In the genomic region with DNA sequence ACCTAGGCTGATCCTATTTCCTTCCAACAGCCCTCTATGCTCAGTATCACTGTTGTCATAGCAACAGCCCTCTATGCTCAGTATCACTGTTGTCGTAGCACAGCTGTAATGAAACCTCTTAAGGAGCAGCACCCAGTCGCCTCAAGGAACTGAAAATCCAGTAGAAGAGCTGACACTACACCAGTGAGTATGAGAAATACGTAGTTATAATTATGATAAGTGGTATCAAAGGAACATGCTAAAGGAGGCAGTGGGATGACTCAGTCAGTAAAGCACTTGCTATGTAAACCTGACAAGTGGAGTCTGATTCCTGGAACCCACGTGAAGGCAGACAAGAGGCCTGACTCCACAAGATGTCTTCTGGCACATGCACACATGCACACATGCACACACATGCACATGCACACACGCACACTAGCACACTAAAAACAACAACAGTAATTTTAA, we compare ENCODE assay signal across 16 mouse cellular contexts. TPM values are rescaled to one million over a fixed set of nuclear protein-coding genes. Genes with fewer than 3 reads are reported as not detected.
DNase-seq lines count a peak whose midpoint lies in the region; ATAC-seq lines count a peak whose summit lies in the region.
"Had no signal": no experiment of that assay in that cellular context is flagged by ENCODE, and none has a peak within 500 bp of the region (broad histone marks: within the 10 kb centered on the region; RNA-seq: fewer than 3 reads in every experiment).

No protein-coding gene starts in this region.

- H3K4me3 ChIP-seq in midbrain, embryonic 16.5 days (ENCODE audit: low read depth, low read length), result no peak overlapping the region
- H3K4me3 ChIP-seq: heart, embryonic 12.5 days; kidney, embryonic 15.5 days; lung, embryonic 15.5 days had no signal

- H3K9ac ChIP-seq in midbrain, embryonic 16.5 days (ENCODE audit: low read depth, low read length), result no peak overlapping the region
- H3K9ac ChIP-seq: heart, embryonic 12.5 days; kidney, embryonic 15.5 days; lung, embryonic 15.5 days had no signal

- no peaks in the 10 kb centered on the region; the same call in 1 of the 2 replicates for H3K9me3 ChIP-seq in midbrain, embryonic 16.5 days (replicated peaks; ENCODE audit: control insufficient read depth, low read length, poor library complexity, severe bottlenecking)
- H3K9me3 ChIP-seq: G1E; heart, embryonic 12.5 days; kidney, embryonic 15.5 days; lung, embryonic 15.5 days had no signal

- no peak overlapping the region for H3K4me2 ChIP-seq in midbrain, embryonic 16.5 days (ENCODE audit: low read length)
- H3K4me2 ChIP-seq: heart, embryonic 12.5 days; kidney, embryonic 15.5 days; lung, embryonic 15.5 days had no signal

- ATAC-seq in frontal cortex, adult (ENCODE audit: low TSS enrichment), result peak; percentile 26; the same call in 1 of the 2 replicates
- peak; percentile 93 for ATAC-seq in midbrain, embryonic 16.5 days

- WGBS in midbrain, embryonic 16.5 days, result 35% methylated on average over 5 of the region's 5 CpGs

- H3K27me3 ChIP-seq in midbrain, embryonic 16.5 days (ENCODE audit: control insufficient read depth, insufficient read depth, low read depth, low read length), result no peaks in the 10 kb centered on the region
- H3K27me3 ChIP-seq: heart, embryonic 12.5 days; kidney, embryonic 15.5 days; lung, embryonic 15.5 days had no signal

- no peaks in the 10 kb centered on the region for H3K36me3 ChIP-seq in midbrain, embryonic 16.5 days (ENCODE audit: control insufficient read depth, insufficient read depth, low read length)
- H3K36me3 ChIP-seq: G1E; heart, embryonic 12.5 days; kidney, embryonic 15.5 days; lung, embryonic 15.5 days had no signal

- DNase-seq in frontal cortex, postnatal 25 days (ENCODE audit: low spot score in 2 of 2), result no peak
- peak; percentile 70 for DNase-seq in NIH3T3 (ENCODE audit: low read depth)
- peak; percentile 19 for DNase-seq in embryo, embryonic 11 days
- DNase-seq in adrenal gland, postnatal 14 days, result no peak
- no peak for DNase-seq in urinary bladder, postnatal 4 days (ENCODE audit: low spot score in 2 of 2)
- DNase-seq in kidney, postnatal 4 days, result no peak
- DNase-seq: adrenal gland, postnatal 36 days; cerebellum, adult 11 months; heart, postnatal 4 days; thymus, adult 2 months had no signal

- H3K4me1 ChIP-seq in midbrain, embryonic 16.5 days (ENCODE audit: control insufficient read depth, insufficient read depth, low read length), result peaks cover 8% of the 10 kb centered on the region; the same call in 1 of the 2 replicates
- H3K4me1 ChIP-seq: lung, embryonic 15.5 days had no signal

- H3K27ac ChIP-seq in midbrain, embryonic 16.5 days (ENCODE audit: low read length), result peak overlapping the region; percentile 67
- H3K27ac ChIP-seq: kidney, embryonic 15.5 days; lung, embryonic 15.5 days had no signal

RNA-seq across cellular contexts. Expression of gene Cavin3, which starts 31.8 kb away (rescaled TPM):
- 28.6 and 31.0 TPM in 2 replicates for polyA plus RNA-seq in midbrain, embryonic 16.5 days (2015; fragmentation: Nextera tagmentation; extraction: Ambion mirVana)
- total RNA-seq in adrenal gland, postnatal 14 days (2021), result 62.7 and 66.2 TPM in 2 replicates
- total RNA-seq: G1E had no signal
- polyA plus RNA-seq: G1E had no signal

RNA-seq across cellular contexts. Expression of gene Smpd1, which starts 40.3 kb away (rescaled TPM):
- 95.2 and 104 TPM in 2 replicates for polyA plus RNA-seq in midbrain, embryonic 16.5 days (2015; fragmentation: Nextera tagmentation; extraction: Ambion mirVana)
- total RNA-seq in adrenal gland, postnatal 14 days (2021), result 61.5 and 76.3 TPM in 2 replicates

Comparison
In these comparisons a context has a peak if more than half of its experiments do, and no peak if none do; other contexts are left out.
1. DNase-seq: peak in NIH3T3 (single experiment) and embryo, embryonic 11 days (single experiment); none in frontal cortex, postnatal 25 days (0 of 2), adrenal gland, postnatal 14 days (single experiment), urinary bladder, postnatal 4 days (0 of 2) and kidney, postnatal 4 days (0 of 2).